Mouse (Mus musculus): ENCODE results near the gene Taf3. TPM values are rescaled to one million over a fixed set of nuclear protein-coding genes. Genes with fewer than 3 reads are reported as not detected.

Gene Taf3
- polyA plus RNA-seq (2014; fragmentation: Nextera tagmentation; extraction: Ambion mirVana), result 8.2 and 9.4 TPM in 2 replicates

- Histone ChIP-seq H3K9ac (ENCODE audit: low read length) (peak within 1 kb of the TSS; percentile 89), H3K9me3 (ENCODE audit: control insufficient read depth, low read length) (no peaks in the 10 kb centered on the region), H3K4me2 (ENCODE audit: low read length) (peak within 1 kb of the TSS; percentile 88), H3K27me3 (ENCODE audit: control insufficient read depth, insufficient read depth, low read length) (no peaks in the 10 kb centered on the region), H3K4me3 (ENCODE audit: control insufficient read depth in 1 of 2, insufficient read depth in 1 of 2, low read depth in 1 of 2, low read length in 2 of 2) (peak within 1 kb of the TSS; percentile 72 to 95), H3K4me1 (ENCODE audit: control insufficient read depth in 2 of 2, insufficient read depth in 2 of 2, low read length in 2 of 2) (peaks cover 0 to 10% of the 10 kb centered on the region in 2 experiments; a peak in 2 of 4 replicates), H3K36me3 (ENCODE audit: control insufficient read depth, insufficient read depth, low read length) (no peaks in the 10 kb centered on the region), H3K27ac (replicated peaks in 1 of 2; ENCODE audit: control insufficient read depth in 1 of 2, insufficient read depth in 1 of 2, low read depth in 2 of 2, low read length in 2 of 2) (peak within 1 kb of the TSS in 1 of 2 experiments; percentile 41; a peak in 1 of 4 replicates)
- under 1% methylated on average over 36 of the region's 36 CpGs for WGBS
- ATAC-seq (ENCODE audit: insufficient number of reproducible peaks, insufficient read depth, low FRiP score, low read depth), result peak; percentile 91
Measured at GRCm38 (mm10) chr2:10048461-10048860, at the start of gene Taf3. Gene Taf3, minus strand, starts transcription at chr2:10048596.

- Histone ChIP-seq H3K27me3 (ENCODE audit: control insufficient read depth, insufficient read depth, low read length) (no peaks in the 10 kb centered on the region), H3K36me3 (ENCODE audit: control insufficient read depth, insufficient read depth, low read length) (peaks cover 43% of the 10 kb centered on the region), H3K27ac (replicated peaks in 1 of 2; ENCODE audit: control insufficient read depth in 1 of 2, insufficient read depth in 1 of 2, low read depth in 2 of 2, low read length in 2 of 2) (no peak overlapping the region), H3K9me3 (ENCODE audit: control insufficient read depth, low read length) (no peaks in the 10 kb centered on the region), H3K4me2 (ENCODE audit: low read length) (no peak overlapping the region), H3K9ac (ENCODE audit: low read length) (no peak overlapping the region), H3K4me1 (ENCODE audit: control insufficient read depth in 2 of 2, insufficient read depth in 2 of 2, low read length in 2 of 2) (no peaks in the 10 kb centered on the region), H3K4me3 (ENCODE audit: control insufficient read depth in 1 of 2, insufficient read depth in 1 of 2, low read depth in 1 of 2, low read length in 2 of 2) (no peak overlapping the region)
- no peak for ATAC-seq (ENCODE audit: insufficient number of reproducible peaks, insufficient read depth, low FRiP score, low read depth)
- 84% methylated on average over 14 of the region's 14 CpGs for WGBS
Measured at GRCm38 (mm10) chr2:10094327-10095100, 46.1 kb upstream of the Taf3 start.

GRCm38 (mm10) chr2:10087256-10087850 is 39.0 kb upstream of the Taf3 start:
- H3K36me3 ChIP-seq (ENCODE audit: control insufficient read depth, insufficient read depth, low read length), result peaks cover 69% of the 10 kb centered on the region
- H3K4me2 ChIP-seq (ENCODE audit: low read length), result no peak overlapping the region
- H3K9me3 ChIP-seq (ENCODE audit: control insufficient read depth, low read length), result no peaks in the 10 kb centered on the region
- H3K4me3 ChIP-seq (ENCODE audit: control insufficient read depth in 1 of 2, insufficient read depth in 1 of 2, low read depth in 1 of 2, low read length in 2 of 2), result no peak overlapping the region
- H3K9ac ChIP-seq (ENCODE audit: low read length), result no peak overlapping the region
- no peak for ATAC-seq (ENCODE audit: insufficient number of reproducible peaks, insufficient read depth, low FRiP score, low read depth)
- peaks cover 0 to 3% of the 10 kb centered on the region in 2 experiments; a peak in 2 of 4 replicates for H3K4me1 ChIP-seq (ENCODE audit: control insufficient read depth in 2 of 2, insufficient read depth in 2 of 2, low read length in 2 of 2)
- H3K27me3 ChIP-seq (ENCODE audit: control insufficient read depth, insufficient read depth, low read length), result no peaks in the 10 kb centered on the region
- 84% methylated on average over 8 of the region's 8 CpGs for WGBS
- no peak overlapping the region for H3K27ac ChIP-seq (replicated peaks in 1 of 2; ENCODE audit: control insufficient read depth in 1 of 2, insufficient read depth in 1 of 2, low read depth in 2 of 2, low read length in 2 of 2)

GRCm38 (mm10) chr2:10082737-10083136 is 34.3 kb upstream of the Taf3 start:
- Histone ChIP-seq H3K27me3 (ENCODE audit: control insufficient read depth, insufficient read depth, low read length) (no peaks in the 10 kb centered on the region), H3K9ac (ENCODE audit: low read length) (no peak overlapping the region), H3K36me3 (ENCODE audit: control insufficient read depth, insufficient read depth, low read length) (peaks cover 29% of the 10 kb centered on the region), H3K9me3 (ENCODE audit: control insufficient read depth, low read length) (no peaks in the 10 kb centered on the region), H3K4me1 (ENCODE audit: control insufficient read depth in 2 of 2, insufficient read depth in 2 of 2, low read length in 2 of 2) (peaks cover 2 to 25% of the 10 kb centered on the region in 2 experiments; a peak in 3 of 4 replicates), H3K4me2 (ENCODE audit: low read length) (no peak overlapping the region), H3K27ac (replicated peaks in 1 of 2; ENCODE audit: control insufficient read depth in 1 of 2, insufficient read depth in 1 of 2, low read depth in 2 of 2, low read length in 2 of 2) (no peak overlapping the region), H3K4me3 (ENCODE audit: control insufficient read depth in 1 of 2, insufficient read depth in 1 of 2, low read depth in 1 of 2, low read length in 2 of 2) (no peak overlapping the region)
- ATAC-seq (ENCODE audit: insufficient number of reproducible peaks, insufficient read depth, low FRiP score, low read depth), result no peak
- WGBS, result 84% methylated on average over 1 of the region's 1 CpGs

- Histone ChIP-seq H3K4me1 (ENCODE audit: control insufficient read depth in 2 of 2, insufficient read depth in 2 of 2, low read length in 2 of 2) (peaks cover 4 to 33% of the 10 kb centered on the region in 2 experiments; a peak in 3 of 4 replicates), H3K4me3 (ENCODE audit: control insufficient read depth in 1 of 2, insufficient read depth in 1 of 2, low read depth in 1 of 2, low read length in 2 of 2) (peak overlapping the region in 1 of 2 experiments; percentile 86; a peak in 2 of 4 replicates), H3K9me3 (ENCODE audit: control insufficient read depth, low read length) (no peaks in the 10 kb centered on the region), H3K9ac (ENCODE audit: low read length) (peak overlapping the region; percentile 99), H3K27ac (replicated peaks in 1 of 2; ENCODE audit: control insufficient read depth in 1 of 2, insufficient read depth in 1 of 2, low read depth in 2 of 2, low read length in 2 of 2) (no peak overlapping the region), H3K36me3 (ENCODE audit: control insufficient read depth, insufficient read depth, low read length) (peaks cover 17% of the 10 kb centered on the region), H3K4me2 (ENCODE audit: low read length) (peak overlapping the region; percentile 78), H3K27me3 (ENCODE audit: control insufficient read depth, insufficient read depth, low read length) (no peaks in the 10 kb centered on the region)
- WGBS, result 86% methylated on average over 5 of the region's 5 CpGs
- no peak for ATAC-seq (ENCODE audit: insufficient number of reproducible peaks, insufficient read depth, low FRiP score, low read depth)
Measured at GRCm38 (mm10) chr2:10081453-10082080, 33.2 kb upstream of the Taf3 start.

- peak; percentile 95 for ATAC-seq (ENCODE audit: insufficient number of reproducible peaks, insufficient read depth, low FRiP score, low read depth)
- H3K9ac ChIP-seq (ENCODE audit: low read length), result peak within 1 kb of the TSS; percentile 99
- under 1% methylated on average over 61 of the region's 61 CpGs for WGBS
- peak within 1 kb of the TSS; percentile 76 to 86 for H3K4me3 ChIP-seq (ENCODE audit: control insufficient read depth in 1 of 2, insufficient read depth in 1 of 2, low read depth in 1 of 2, low read length in 2 of 2)
- H3K4me2 ChIP-seq (ENCODE audit: low read length), result peak within 1 kb of the TSS; percentile 81
- H3K27me3 ChIP-seq (ENCODE audit: control insufficient read depth, insufficient read depth, low read length), result no peaks in the 10 kb centered on the region
- H3K4me1 ChIP-seq (ENCODE audit: control insufficient read depth in 2 of 2, insufficient read depth in 2 of 2, low read length in 2 of 2), result peaks cover 4 to 35% of the 10 kb centered on the region in 2 experiments; a peak in 3 of 4 replicates
- H3K27ac ChIP-seq (replicated peaks in 1 of 2; ENCODE audit: control insufficient read depth in 1 of 2, insufficient read depth in 1 of 2, low read depth in 2 of 2, low read length in 2 of 2), result peak within 1 kb of the TSS; percentile 93 to 95
- H3K9me3 ChIP-seq (ENCODE audit: control insufficient read depth, low read length), result no peaks in the 10 kb centered on the region
- peaks cover 13% of the 10 kb centered on the region for H3K36me3 ChIP-seq (ENCODE audit: control insufficient read depth, insufficient read depth, low read length)
Measured at GRCm38 (mm10) chr2:10080310-10081010, 32.1 kb upstream of the Taf3 start, which contains the start of the genes Atp5c1 and Kin. Gene Atp5c1, minus strand, starts transcription at chr2:10080510. Gene Kin, plus strand, starts transcription at chr2:10080593.

Data from heart, embryonic 14.5 days (tissue).